Mouse (Mus musculus) myocyte (in vitro differentiated cells): Measurements from ENCODE around the gene Naglu.
A peak's percentile ranks its signal among the peaks of the same experiment; 100 is the strongest.

Experiments used
- E2F4 ChIP-seq: IDR thresholded peaks from one replicate; pipeline ENCODE4 v1.6.1; 2011; ENCODE audit warnings: mild to moderate bottlenecking, control low read depth, moderate library complexity; ENCODE audit not compliant: insufficient read depth
- POLR2A ChIP-seq: IDR thresholded peaks from one replicate; pipeline ENCODE4 v1.6.1; 2011; ENCODE audit warnings: low read depth, mild to moderate bottlenecking, control low read depth, moderate library complexity; ENCODE audit not compliant: insufficient read length

- TF ChIP-seq POLR2A (peak; percentile 51), E2F4 (no peak)
Observed at GRCm38 (mm10) chr11:101083083-101083697, 13.4 kb downstream of the Naglu start.
